Mouse (Mus musculus) kidney, postnatal 36 days (tissue): ENCODE results near the gene Ghdc.

Experiments used
- DNase-seq, 2 experiments: peaks; one replicate each; pipeline ENCODE4 v3.0.0; 2021 to 2022; ENCODE audit warnings: mixed read lengths in 2 of 2

Ghdc gene

DNA sequence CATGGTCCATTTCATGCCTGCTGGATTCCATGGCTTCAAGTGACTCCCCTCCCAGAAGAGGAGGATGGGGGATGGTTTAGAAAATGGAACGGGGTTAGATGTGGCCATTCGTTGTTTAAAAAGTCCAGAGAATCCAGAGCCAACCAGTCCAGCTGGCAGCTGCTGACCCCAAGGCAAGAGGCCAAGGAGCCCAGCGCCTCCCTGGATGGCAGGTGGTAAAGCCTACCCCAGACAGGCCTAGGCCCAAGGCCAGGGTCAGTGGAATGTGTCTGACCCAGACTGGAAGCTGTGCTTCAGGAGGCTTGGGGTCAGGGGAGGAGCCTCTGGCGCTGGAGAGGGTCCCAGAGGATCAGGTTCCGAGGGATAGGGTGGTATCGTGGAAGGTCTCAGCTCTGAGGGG, 29.4 kb downstream of the Ghdc start:
- DNase-seq: peak; percentile 86 to 87

DNA sequence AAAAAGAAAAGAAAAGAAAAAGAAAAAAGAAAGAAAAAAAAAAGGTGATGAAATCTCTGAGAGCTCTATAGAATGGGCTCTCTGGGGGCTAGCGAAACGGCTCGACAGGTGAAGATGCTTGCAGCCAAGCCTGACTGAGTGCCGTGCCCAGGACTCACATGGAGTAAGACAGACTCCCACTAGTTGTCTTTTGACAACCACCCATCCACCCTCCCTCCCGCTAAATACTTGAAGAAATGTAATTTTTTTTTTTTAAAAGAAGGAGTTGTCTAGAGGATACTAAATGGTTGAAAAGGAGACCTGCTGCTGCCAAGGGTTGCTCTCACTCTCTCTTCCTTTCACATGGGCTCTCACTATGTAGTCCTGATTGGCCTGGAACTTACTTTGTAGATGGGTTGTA, 32.0 kb downstream of the Ghdc start:
- DNase-seq: no peak

DNA sequence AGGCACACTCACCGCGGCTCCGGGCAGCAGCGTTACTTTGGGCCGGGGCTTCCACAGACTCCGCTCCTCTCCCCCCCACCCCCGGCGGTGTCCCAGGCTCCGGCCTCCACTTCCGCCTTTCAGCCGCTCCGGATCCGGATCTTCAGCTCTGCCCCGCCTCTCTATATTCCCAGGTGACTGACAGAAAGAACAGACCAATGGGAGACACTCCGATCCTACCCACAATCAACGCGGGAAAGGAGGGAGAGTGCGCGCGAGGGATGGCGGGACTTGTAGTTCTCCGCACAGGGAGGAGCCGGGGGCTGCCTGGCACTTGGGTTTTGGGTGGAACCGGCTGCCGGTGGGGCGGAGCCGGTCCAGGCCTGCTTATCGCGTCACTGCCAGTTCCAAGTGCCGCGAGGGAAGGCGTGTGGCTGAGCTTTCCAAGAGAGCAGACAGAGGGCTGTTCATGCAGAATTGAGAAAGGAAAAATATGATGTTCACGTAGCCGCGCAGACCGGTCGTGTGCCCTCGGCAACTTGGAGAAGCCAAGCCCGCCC, 32.6 kb downstream of the Ghdc start, which contains the start of gene Rab5c:
Rab5c (minus strand) TSS at position 150 of the 539 bp plus-strand sequence.
- peak; percentile 98 to 100 for DNase-seq

DNA sequence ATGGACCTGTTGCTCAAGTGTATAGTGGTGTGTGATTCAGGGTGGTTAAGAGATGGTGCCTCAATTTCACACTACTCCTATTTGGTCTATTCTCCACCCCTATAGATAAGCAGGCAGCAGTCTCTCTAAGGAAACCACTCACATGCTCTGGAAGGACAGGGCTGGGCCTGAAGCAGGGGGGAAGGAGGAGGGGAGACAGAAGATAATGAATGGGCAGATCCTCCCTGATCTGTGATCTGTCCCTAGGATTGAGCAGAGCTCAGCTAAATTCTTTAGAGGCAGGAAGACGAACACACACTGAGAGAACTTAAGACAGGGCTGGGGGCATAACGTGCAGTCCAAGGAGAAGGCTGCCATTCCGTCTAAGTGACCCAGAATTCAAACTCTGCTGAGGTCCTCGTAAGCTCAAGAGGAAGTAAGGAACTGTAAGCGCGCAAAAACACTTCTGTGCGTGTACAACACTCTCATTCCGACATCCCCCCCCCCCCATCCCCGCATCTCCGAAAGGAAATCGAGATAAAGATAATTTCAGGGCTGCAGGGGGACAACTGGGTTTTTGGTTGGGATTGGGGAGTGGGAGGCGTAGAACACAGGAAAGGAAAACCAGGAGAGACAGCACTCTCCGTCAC, 33.5 kb downstream of the Ghdc start:
- peak in 1 of 2 experiments; percentile 36 for DNase-seq

DNA sequence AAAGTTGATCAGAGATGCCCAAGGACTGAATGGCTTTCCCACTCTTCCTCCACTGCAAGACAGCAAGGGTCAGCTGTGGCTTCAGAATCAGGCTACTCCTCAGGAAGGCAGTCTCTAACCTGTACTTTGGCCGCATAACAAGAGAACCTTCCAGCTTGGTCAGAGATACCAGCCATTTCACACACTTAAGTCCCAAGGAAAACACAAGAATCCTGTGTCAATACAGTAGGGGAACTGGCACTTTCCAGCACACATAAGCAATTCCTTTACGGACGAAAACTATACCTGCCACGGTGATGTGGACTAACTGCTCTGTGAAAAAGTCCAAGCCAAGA, 34.0 kb downstream of the Ghdc start:
- DNase-seq: peak in 1 of 2 experiments; percentile 42

GRCm38 (mm10) chr11:100735954-100736745, 34.6 kb downstream of the Ghdc start:
- DNase-seq: peak in 1 of 2 experiments; percentile 53

DNA sequence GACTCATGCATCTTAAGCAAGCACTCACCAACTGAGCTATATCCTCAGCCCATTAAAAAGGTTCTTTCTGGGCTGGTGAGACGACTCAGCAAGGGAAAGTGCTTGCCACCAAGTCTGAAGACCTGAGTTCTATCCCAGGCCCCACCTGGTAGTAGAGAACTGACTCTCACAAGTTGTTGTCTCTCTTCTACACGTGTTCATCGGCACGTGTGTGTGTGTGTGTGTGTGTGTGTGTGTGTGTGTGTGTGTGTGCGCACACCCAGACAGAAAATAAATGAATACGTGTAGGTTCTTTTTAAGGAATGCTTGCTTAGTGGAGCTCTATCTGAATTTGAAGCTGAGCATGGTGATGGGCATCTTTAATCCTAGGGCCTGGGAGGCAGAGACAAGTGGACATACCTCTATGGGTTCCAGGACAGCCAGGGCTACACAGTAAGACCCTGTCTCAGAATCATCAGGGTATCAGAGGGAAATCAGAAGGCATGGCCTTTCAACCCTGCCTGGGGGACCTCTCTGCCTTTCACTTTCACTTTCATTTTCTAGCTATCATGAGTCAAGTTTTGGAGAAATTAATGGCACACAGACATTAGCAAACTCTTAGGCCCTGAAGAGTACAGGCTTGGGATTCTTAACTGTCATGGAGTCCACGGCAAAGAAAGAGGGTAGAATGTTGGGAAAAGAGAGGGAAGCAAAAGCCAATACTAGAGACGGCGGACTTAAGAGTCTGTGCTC, 35.5 kb downstream of the Ghdc start:
- no peak for DNase-seq

DNA sequence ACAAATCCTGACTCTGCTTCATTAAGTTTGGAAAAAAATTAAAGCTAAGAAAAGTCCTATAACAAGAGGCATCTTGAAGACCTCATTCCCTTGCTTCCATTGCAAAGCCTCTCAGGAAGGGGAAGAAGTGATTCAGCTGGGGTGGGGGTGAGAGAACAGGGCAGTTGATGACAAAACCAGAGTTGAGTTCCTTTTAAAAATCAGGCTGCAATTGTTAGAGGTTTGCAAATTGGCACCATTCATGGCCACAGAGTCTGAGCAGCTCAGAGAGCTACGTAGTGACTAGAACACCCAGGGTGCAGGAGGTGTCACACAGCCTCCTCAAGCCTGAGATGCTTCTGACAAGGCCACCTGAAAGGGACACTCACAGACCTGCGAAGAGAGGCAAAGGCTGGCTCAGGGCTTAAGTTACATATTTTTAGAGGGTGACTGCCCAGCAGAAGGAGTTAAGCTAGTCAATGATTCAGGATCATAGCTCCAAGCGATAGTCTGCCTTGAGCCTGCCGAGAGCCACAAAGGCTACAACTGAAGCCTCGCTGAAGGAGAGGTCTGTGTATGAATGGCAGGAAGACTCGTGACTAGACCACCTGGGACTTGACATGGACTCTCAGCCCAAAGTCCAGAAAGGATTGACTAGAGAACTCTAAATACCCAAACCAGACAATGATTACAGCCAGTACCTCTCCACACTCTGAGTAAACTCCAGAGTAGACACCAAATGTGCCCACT, 40.1 kb downstream of the Ghdc start:
- DNase-seq: peak; percentile 66 to 72

DNA sequence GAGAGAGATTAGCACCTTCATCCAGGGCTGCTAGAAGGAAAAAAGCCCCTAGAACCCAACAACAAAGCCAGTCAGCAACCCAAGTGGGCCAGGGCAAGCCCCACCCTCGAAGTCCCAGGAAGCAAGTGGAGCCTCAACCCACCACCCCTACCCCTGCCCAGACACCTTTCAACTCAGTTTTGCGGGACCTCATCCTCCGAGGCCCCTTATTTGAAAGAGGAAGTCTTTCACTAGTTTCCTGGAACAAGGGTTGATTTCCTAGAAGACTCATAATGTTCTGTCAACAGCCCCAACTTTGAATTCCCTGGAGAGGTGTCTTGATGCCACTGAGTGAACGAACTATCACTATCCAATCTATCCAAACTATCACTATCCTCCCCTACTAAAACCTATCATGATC, 40.8 kb downstream of the Ghdc start:
- DNase-seq: no peak

- no peak for DNase-seq
Observed at GRCm38 (mm10) chr11:100728601-100729000, 42.2 kb downstream of the Ghdc start.

- DNase-seq: peak; percentile 64 to 76
Observed at GRCm38 (mm10) chr11:100727201-100727600, 43.6 kb downstream of the Ghdc start.

DNA sequence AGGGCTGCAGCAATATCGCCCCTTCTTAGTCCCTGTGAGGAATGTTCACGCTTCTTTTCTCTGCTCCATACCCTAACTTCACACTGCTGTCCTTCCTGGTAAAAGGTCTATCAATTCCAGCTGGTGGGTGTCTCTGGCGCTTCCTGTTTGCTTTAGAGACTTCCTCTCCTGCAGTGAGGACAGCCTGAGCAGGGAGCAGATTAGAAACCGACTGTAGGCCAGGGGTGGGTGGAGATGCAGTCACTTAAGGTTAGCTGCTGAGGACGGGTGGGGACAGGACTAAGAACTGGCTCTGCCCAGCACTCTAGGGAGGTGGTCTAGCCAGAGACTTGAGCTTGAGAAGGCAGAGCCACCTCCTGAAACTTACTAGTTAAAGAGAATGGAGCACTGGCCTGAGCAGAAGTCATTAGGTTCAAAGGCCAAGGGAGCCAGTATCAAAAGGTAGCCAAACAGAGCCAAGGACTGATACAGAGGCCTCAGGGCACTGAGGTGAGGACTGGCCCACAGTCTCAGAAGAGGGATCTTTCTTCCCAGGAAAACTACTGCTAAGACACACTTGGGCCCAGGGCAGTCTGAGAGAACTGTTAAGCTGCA, 45.7 kb downstream of the Ghdc start:
- peak; percentile 52 to 56 for DNase-seq

- DNase-seq: peak; percentile 68 to 69
Observed at GRCm38 (mm10) chr11:100722493-100723028, 48.2 kb downstream of the Ghdc start.

DNA sequence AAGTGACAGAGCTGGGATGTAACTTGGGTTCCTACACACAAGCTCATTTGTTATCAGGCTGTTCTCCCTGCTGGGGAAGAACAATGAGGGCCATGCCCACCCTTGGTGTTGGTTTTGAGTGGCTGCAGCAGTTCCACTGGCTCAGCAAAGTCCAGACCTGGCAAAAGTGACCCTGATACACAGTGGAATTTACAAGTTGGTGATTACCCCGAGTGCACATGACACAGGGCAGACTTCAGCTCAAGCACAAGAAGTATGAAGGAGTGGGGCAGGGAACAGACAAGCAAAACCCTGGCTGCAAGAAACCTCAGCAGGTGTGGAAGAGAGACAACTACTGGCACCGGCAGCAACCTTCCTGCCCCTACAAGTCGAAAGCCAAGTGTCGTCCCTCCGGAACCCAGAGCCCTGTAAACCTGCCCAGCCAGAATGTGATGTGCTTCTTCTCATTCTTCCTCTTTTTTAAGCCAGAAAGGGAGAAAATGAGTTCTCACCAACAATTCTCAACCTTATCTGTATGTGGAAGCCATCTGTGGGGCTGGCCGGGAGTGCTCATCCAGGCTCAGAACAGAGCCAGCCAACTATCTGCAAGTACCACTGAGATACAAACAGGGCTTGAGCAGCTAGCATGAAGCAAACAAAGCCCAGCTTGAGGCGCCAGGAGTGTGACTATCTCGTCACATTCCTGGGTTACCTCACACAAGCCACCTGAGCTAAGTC, 48.8 kb downstream of the Ghdc start:
- peak; percentile 70 to 85 for DNase-seq

DNA sequence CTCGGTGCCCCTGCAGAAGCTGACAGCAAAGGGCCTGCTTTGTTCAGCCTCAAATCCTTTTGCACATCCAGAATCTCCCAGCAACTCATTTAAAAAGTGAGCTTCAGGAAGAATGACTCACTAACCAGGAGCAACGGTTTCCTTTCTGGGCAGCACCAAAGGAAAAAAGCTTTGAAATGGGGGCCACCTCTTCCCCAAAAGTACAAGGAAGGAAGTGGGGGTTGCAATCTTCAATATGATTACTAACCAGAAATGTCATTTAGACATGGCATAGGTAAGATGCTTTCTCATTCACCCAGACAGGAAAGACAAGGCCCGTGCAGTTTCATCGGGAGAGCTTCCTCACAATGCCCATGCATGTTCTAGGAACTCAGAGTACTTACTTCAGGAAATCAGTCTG, 49.5 kb downstream of the Ghdc start:
- DNase-seq: no peak

GRCm38 (mm10) chr11:100720345-100720744, 50.4 kb downstream of the Ghdc start:
- no peak for DNase-seq

DNA sequence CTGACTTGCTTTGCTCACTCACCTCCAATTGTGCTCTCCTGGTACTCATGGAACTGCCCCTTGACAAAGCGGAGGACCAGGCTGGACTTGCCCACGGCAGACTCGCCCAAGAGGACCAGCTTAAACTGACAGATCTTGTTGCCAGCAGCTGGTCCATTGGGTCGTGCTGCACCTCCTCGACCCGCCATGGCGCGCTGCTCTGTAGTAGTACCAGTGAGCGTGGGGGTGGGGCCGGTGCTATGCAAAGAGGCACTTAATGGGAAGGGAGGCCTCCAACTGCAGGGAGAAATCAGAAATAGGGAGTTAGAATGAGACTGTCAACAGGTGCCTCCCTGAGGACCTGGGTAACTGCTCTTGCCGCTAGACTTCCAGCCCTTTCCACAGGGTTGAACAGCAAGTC, 50.9 kb downstream of the Ghdc start:
- DNase-seq: peak in 1 of 2 experiments; percentile 62

DNA sequence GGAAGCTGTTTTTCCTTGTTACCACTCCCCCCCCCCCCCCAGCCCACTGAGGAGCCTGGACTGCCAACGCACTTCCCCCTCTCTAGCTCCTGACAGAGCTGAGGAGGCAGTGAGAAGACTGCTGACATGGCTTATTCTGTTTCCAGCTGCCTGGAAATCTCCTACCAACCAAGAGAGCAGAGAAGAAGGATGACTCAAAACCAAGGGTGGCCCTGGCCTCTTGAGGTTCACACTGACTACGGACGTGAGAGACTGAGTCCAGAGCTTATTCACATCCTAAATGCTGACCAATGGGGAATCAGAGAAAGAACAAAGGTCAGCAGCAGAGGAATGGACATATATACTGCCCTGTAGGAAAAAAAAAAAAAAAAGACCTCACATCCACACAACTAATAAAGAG, 51.4 kb downstream of the Ghdc start:
- peak; percentile 39 to 65 for DNase-seq

- DNase-seq: peak; percentile 49 to 63
Observed at GRCm38 (mm10) chr11:100718866-100719265, 51.9 kb downstream of the Ghdc start.

DNA sequence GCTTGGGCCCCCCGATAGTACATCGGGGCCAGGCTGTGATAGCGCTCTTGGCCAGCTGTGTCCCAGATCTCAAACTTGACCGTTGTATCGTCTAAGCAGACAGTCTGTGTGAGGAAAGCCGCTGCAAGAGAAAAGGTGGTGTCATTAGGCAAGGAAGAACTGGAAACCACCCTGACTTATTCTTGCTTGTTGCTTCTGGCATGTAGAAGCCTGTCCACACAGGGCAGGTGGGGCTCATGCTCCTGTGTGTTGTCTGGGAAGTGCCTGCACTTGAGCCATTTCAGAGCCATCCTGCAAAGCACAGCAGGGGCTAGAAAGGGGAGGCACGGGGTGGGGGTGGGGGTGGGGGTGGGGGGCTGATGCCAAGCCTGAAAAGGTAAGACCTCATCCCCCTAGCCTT, 52.3 kb downstream of the Ghdc start:
- no peak for DNase-seq

GRCm38 (mm10) chr11:100716649-100717048, 54.1 kb downstream of the Ghdc start:
- no peak for DNase-seq
